Mouse (Mus musculus) lung, adult 2 months (tissue): ENCODE measurements around the gene Akap12.

ENCODE experiments used
- CTCF ChIP-seq: fragments of 200-500 bp; IDR thresholded peaks from 2 replicates; pipeline ENCODE4 v1.5.1; 2011; ENCODE audit warnings: mild to moderate bottlenecking, low read length, control low read depth; ENCODE audit not compliant: insufficient read depth
- POLR2A ChIP-seq: fragments of 200-500 bp; IDR thresholded peaks from 2 replicates; pipeline ENCODE4 v1.6.1; 2011; ENCODE audit warnings: low read depth, mild to moderate bottlenecking, control low read depth, low read length, borderline replicate concordance; ENCODE audit errors: extremely low read depth

GRCm38 (mm10) chr10:4268140-4268539 is 2.0 kb downstream of the Akap12 start:
- TF ChIP-seq CTCF = no peak
- TF ChIP-seq POLR2A = no peak
